Mouse (Mus musculus): ENCODE results near the gene Fbln1.
"Not testable (repeated sequence)": the region's sequence is repeated elsewhere in the genome, so short reads cannot be mapped to it uniquely, and the experiment has no call there.

The Fbln1 gene

DNA sequence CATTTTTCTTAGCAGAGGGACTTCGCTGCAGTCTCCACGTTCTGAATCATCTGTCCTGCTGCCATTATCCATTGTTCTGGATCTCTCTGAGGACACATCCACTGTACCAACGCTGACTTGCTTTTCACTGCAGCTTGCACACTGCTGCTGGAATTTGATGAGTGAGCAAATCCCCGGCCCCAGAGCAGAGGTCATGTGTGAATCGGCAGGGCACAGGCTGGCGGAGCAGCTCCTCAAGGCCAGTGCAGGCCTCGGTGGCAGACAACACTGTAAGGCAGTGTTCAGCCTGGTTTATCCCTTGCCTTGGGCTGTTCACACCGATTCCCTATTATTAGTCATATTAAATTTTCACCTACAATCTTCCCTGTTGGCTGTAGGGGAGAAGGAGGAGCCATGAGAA lies 89.8 kb downstream of the Fbln1 start:
- no peak for DNase-seq (ENCODE audit: low read depth, low spot score)

DNA sequence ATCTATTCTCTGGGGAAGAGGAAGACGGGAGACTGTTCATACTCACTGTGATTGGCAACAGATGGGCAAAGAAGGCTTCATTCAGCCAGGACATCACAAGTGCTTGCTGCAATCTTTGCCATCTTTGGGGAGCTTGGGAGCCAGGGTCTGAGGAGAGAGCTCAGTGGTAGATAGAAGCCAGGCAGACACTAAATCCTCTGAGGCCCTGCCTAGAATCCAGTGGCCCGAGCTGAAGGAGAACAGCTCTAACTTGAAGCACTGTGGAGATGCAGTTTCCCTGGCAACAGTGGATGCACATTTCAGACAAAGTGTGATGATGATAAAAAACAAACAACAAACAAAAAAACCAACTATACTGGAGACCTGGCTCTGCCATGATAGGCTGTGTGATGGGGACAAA lies 90.2 kb downstream of the Fbln1 start:
- DNase-seq (ENCODE audit: low read depth, low spot score): no peak

DNA sequence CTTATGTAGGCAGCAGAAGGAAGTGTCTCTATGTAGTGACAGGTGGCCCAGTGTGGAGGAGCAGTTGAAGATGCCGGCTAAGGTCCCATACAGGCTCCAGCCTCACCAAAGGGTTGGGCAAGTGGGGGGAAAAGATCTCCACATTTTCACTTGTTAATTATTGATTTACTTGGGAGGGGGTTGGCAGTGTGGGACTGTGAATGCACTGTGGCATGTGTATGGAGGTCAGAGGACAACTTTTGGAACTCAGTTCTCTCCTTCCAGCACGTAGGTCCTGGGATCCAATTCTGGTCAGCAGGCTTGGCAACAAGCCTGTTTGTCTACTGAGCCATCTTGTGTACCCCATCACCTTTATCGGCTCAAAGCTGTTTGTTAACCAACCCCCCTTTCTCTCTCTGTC lies 90.8 kb downstream of the Fbln1 start:
- DNase-seq (ENCODE audit: low read depth, low spot score): no peak

DNA sequence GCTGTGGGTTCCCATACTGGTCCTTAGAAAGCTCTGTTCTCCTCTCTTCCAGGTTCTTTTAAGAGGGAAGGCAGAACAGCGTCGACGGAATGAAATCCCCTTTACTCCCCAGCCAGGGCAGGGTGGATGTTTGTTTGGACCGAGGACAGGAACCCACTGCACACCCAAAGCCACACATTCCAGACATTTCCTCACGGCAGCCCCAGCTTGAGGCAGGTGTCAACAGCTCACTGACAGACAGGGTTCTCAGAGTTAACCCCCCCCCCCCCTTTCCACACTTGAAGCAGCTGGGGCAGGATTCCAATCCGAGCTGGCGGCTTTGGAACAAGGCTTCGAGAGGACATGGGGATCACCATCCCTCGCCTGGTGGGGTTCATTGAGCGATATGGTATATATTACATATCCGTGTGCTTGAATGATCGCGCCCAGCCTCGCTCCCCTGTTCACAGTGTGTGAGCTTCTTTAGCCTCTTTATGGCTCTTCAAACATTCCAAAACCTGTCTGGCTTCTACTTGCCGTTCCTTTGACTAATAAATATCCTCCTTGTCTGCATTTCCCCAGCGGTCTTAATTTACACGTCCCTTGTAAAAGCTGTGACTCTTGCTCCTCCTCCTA lies 92.5 kb downstream of the Fbln1 start:
- no peak for DNase-seq (ENCODE audit: low read depth, low spot score)

DNA sequence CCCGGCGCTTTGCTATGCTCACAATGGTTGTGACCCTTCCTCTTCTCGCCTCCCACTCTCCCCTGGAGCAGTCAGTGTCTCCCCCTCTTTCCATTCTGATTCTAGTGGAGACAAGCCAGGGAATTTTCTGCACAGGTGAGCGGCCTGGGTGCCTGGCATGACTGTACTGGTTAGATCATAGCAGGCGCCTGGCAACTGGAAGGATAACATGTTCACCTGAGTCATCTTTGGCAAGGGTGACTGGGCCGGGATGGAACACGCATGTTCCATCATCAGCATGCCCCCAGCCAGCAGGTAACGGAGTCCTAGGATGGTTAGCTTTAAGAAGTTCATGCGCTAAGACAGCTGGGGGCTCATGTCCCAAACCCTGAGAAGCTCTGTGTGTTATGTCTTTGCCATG lies 93.2 kb downstream of the Fbln1 start:
- no peak for DNase-seq (ENCODE audit: low read depth, low spot score)

GRCm38 (mm10) chr15:85303241-85303640 lies 97.5 kb downstream of the Fbln1 start:
- no peak for DNase-seq (ENCODE audit: low read depth, low spot score)

- DNase-seq (ENCODE audit: low read depth, low spot score): no peak
These were observed 98.2 kb downstream of the Fbln1 start for GRCm38 (mm10) chr15:85303976-85304375.

DNA sequence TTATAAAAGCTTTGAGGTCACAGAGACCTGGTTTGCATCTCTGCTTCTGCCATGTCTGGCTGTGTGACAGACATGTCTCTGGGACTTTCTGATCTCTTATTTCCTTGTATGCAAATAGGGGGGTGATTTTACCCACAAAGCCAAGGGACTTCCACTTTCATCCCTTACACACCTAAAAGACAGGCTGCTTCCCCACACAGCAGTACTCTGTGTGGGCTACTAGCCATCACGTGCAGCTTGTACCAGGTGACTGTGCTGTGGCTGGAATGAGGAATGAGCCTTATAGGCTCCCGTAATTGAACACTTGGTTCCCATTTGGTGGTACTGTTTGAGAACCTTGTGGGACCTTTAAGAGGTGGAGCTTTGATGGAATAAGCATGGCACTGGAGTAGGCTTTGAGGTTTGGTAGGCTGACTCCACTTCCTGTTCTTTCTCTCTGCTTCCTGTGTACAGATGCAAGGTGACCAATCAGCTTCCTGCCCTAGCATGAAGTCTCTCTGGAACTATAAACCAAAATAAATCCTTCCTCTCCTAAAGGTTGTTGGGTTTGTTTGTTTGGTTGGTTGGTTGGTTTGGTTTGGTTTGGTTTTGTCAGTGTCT lies 101.4 kb downstream of the Fbln1 start:
- DNase-seq (ENCODE audit: low read depth, low spot score): peak; percentile 78

GRCm38 (mm10) chr15:85311058-85311657 lies 105.4 kb downstream of the Fbln1 start:
- no peak for DNase-seq (ENCODE audit: low read depth, low spot score)

DNA sequence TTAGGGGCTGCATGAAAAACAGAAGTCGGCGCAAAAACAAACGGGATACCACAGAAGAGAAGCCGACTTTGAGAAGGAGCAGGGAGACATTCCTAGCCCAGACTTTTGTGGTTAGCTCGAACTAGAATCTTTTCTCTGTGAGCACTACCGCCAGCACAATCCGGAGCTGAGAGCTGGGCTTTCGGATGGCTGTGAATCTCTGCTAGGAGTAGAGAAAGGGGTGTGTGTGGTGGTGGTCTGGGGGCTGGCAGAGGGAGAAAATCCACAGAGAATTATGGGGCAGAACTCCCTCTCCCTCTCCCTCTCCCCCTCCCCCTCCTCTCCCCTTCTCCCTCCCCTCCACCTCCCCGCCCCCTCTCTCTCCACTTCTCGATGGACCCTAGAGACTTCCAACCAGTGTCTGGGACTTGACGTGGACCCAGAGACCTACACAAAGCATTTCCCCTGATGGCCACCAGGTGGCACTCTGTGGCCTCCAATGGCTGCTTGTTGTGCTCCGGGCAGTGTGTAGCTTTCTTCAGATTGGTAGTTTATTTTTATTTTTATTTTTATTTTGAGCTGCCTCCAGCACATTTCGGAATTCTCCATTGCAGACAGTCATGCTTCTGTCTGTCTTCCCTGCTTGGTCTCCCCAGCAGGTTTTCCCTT lies 109.8 kb downstream of the Fbln1 start:
- DNase-seq (ENCODE audit: low read depth, low spot score): peak; percentile 60

DNA sequence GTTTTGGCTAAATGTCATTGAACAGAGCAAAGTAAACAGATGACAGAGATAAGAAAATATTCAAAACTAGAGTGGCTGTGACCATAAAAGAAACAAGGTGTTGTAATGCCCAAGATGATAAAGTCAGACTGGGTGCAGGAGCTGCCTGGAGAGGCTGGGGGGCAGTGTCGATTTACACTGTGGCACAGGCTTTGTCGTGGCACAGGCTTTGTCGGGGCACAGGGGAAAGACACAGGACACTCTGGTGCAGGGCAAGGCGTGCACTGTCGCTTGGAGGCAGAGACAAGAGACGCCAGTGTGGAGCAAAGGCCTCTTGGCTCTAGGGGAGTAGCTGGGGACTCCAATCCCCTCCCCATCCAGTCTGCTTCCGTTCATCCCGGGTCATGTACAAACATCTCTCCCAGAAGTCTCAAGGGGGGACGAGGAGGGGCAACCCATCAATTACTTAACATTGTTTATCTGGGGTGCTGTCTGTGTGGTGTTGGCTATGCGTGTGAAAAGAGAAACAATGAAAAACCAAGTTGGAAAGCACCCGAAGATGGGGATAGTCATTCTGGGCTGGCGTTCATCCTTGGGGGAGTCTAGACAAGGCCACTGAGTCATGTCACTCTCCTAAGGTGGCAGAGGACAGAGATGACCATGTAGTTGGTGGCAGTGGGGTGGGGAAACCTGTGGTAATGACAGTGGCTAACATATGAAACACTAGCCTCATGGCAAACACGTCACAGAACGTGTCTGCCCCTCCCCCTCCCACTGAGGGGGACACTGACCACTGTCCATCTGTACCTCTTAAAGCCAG lies 110.8 kb downstream of the Fbln1 start:
- no peak for DNase-seq (ENCODE audit: low read depth, low spot score)

GRCm38 (mm10) chr15:85319924-85320668 lies 114.3 kb downstream of the Fbln1 start:
- no peak for DNase-seq (ENCODE audit: low read depth, low spot score)

DNA sequence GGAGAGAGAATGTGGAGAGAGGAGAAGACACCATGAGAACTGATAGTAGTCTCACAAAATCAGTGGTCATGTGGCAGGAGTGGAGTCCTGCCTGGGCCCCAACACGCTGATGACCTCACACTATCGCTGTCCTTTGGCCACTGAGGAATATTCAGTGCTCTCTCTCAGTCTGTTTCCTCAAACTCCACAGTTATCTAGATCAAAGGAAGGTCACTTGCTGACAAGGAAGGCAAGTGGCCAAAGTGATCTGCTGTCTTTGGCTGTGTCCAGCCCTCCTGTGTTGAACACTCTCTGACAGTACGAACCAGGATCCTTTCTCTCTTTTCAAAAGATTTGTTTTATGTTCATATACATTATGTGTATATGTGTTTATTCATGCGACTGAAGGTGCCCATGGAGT lies 117.5 kb downstream of the Fbln1 start:
- DNase-seq (ENCODE audit: low read depth, low spot score): no peak

DNA sequence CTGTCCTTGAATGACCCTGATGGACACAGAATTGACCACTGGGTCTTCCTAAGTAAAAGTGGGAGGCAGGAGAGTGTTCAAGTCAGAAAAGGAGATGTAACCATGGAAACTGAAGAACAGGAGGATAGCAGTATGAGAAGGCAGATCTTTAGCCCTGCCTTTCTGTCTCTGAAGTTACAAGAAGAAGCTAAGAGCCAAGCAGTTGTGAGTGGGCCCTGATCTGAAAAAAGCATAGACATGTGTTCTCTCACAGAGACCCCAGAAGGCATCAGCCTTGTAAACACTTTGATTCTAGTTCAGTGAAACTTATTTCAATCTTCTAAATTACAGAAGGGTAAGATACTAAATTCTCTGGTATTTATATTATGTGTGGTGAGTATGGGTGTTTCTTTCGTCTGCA lies 118.7 kb downstream of the Fbln1 start:
- no peak for DNase-seq (ENCODE audit: low read depth, low spot score)

GRCm38 (mm10) chr15:85327808-85328207 lies 122.1 kb downstream of the Fbln1 start:
- DNase-seq (ENCODE audit: low read depth, low spot score): peak; percentile 40

DNA sequence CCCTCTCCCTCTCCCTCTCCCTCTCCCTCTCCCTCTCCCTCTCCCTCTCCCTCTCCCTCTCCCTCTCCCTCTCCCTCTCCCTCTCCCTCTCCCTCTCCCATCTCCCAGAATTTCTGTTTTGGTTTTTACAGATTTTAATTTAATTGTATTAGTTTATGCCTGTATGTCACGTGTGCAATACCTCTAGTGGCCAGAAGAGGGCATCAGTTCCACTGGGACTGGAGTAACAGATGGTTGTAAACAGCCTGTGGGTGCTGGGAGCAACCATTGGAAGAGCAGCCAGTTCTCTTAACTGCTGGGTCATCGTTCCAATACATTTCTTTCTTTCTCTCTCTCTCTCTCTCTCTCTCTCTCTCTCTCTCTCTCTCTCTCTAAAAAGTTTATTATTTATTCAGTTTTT lies 122.7 kb downstream of the Fbln1 start:
- DNase-seq (ENCODE audit: low read depth, low spot score): peak; percentile 49

DNA sequence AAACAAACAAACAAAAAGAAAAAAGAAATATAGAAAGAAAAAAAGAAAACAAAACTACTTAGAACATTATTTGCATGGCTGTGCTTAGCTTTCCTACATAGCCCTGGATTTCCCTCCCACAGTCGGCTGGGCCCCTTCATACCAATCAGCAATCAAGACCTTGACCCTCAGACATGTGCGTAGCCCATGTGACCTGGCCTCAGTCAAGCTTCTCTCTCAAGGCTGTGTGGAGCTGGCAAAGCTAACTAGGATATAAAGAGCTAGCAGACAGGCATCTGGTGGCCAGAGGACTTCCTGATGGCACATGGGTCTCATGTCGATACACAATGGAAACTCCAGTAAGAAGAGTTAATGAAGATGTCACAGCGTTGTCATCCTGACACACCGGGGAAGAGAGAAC lies 123.3 kb downstream of the Fbln1 start:
- no peak for DNase-seq (ENCODE audit: low read depth, low spot score)

GRCm38 (mm10) chr15:85330024-85330423 lies 124.3 kb downstream of the Fbln1 start:
- DNase-seq (ENCODE audit: low read depth, low spot score): no peak

DNA sequence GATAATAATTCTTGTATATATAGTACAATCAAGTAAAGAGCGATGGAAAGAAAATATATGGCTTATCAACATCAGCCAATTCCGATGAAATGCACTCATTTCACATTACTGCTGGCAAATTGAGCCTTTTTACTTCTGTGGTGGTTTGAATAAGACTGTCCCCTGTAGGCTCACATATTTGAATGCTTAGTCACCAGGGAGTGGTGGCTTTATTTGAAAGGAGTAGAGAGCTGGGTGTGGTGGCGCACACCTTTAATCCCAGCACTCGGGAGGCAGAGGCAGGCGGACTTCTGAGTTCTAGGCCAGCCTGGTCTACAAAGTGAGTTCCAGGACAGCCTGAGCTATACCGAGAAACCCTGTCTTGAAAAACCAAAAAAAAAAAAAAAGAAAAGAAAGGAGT lies 127.8 kb downstream of the Fbln1 start:
- not testable (repeated sequence) for DNase-seq (ENCODE audit: low read depth, low spot score)

DNA sequence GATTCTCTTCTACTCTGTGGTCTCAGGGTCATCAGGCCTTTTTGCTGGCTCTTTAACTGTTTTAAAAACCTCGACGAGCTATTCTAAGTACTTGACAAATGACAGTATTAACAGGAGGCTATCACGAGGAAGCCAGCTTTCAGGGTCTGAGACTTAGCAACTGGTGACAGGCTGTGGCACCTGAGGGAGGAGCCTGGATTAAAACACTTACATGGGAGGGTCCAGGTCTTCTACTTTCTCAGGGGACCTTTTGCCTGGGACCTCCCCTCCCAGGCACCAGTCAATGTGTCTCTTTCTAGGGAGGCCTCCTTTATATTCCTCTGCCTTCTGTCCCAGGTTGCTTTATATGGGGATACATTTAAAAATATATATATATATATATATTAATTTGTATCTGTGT lies 128.5 kb downstream of the Fbln1 start:
- DNase-seq (ENCODE audit: low read depth, low spot score): no peak

DNA sequence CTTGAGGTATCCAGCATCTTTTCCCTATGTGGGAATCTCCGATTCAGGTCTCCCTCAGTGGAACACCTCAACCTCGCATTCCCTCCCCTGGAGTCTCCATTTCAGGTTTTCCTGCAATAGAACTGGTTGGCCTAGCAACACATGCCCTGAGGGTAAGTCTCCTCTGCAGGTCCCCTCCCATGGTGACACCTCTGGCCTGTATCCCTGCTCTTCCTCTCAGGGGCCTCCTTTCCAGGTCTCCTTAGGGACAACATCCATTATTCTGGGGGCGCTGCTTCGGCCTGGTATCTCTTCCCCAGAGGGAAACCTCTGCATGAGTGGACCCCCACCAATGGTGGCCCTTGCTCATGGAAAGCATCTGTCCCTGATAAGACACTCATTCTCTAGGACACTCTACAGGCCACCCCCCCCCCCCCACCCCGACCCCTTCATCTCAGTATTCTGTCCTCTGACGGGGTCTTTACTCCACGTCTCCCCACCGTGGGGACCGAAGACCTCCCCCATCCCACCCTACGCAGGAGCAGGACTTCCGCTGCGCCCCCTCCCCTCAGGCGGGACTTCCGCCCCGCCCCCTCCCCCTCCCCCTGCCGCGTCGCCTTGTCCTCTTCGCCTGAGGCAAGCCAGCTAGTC lies 130.0 kb downstream of the Fbln1 start, which contains the start of gene Atxn10:
Atxn10 (plus strand) TSS at position 575 of the 630 bp plus-strand sequence.
- DNase-seq (ENCODE audit: low read depth, low spot score): no peak
